Comparison of ENCODE assay signal across 8 mouse cellular contexts in the genomic region with DNA sequence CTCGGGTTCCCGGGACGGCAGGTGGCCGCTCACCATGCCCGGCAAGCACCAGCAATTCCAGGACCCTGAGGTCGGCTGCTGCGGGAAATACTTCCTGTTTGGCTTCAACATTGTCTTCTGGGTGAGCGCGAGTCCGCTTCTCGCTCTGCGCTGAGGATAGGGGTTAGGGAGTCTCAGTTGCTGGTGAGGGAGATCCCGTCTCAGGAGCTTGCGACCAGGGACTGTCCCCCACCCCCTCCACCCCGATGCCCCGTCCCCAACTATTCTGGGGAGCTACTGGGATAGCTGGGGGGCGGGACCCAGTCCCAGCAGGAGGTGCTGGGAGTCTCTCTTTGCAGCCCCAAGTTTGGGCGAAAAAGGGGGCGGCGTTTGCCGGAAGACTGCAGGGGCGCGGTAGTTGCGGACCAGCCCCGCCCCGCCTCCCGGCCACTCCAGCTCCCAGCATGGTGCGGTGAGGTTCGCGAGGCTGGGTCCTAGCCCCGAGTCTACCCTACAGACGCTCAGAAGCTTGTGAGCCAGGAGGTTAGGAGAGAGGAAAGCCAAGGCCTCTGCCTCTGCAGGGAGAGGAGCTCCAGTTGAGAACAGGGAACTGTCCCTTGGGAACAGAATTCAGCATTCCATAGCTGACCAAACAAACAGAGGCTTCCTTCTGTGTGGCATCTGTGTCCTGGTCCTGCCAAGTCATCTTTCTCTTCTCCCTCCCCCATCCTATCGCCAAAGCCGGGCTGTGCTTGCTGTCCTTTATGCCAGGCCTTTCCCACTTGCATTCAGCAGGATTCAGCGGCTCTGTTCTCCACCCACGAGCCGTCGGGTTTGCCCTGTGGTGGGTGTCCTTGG. TPM values are rescaled to one million over a fixed set of nuclear protein-coding genes. Genes with fewer than 3 reads are reported as not detected.
DNase-seq lines count a peak whose midpoint lies in the region; ATAC-seq and TF ChIP-seq lines count a peak whose summit lies in the region.

No protein-coding gene starts in this region.

- CTCF ChIA-PET in Patski (lab: Charles Lee), result interaction anchor here (1.4 kb wide), 1 partner anchor 10 kb away, joined by 5 read pairs; no protein-coding TSS in a partner anchor

- ATAC-seq in Patski, result peak; percentile 56
- peak; percentile 8; the same call in 1 of the 2 replicates for ATAC-seq in liver, postnatal 0 days
- ATAC-seq in neural tube, embryonic 12.5 days (ENCODE audit: low FRiP score, low read depth), result peak; percentile 56

- DNase-seq in Patski (ENCODE audit: low read depth, low spot score), result no peak
- DNase-seq in heart, adult 8-10 months (ENCODE audit: low spot score), result peak; percentile 31
- peak; percentile 45 for DNase-seq in kidney, adult 2 months
- DNase-seq in liver, postnatal 0 days, result peak; percentile 40
- DNase-seq in natural killer cell, adult 2 months (ENCODE audit: low spot score in 2 of 2), result no peak

- no peaks in the 10 kb centered on the region for H3K36me3 ChIP-seq in C2C12 (ENCODE audit: control insufficient read depth, insufficient read depth)
- H3K36me3 ChIP-seq in kidney, adult 2 months (ENCODE audit: control insufficient read depth, insufficient read depth, low read length), result no peaks in the 10 kb centered on the region
- H3K36me3 ChIP-seq in liver, postnatal 0 days (replicated peaks; ENCODE audit: insufficient read depth, low read length), result no peaks in the 10 kb centered on the region
- no peaks in the 10 kb centered on the region for H3K36me3 ChIP-seq in neural tube, embryonic 12.5 days

- H3K4me2 ChIP-seq in liver, postnatal 0 days (ENCODE audit: low read depth, low read length), result peak overlapping the region; percentile 91
- H3K4me2 ChIP-seq in neural tube, embryonic 12.5 days (replicated peaks), result peak overlapping the region; percentile 77

- peak overlapping the region; percentile 83 for H3ac ChIP-seq in C2C12 (ENCODE audit: control insufficient read depth, insufficient read length, low read depth)

- no peak for TF ChIP-seq EP300 in liver, postnatal 0 days (IDR thresholded peaks at IDR 0.05; ENCODE audit: low read depth)

- peak; percentile 31; the same call in 1 of the 2 replicates for TF ChIP-seq POLR2A in cortical plate, adult 2 months (IDR thresholded peaks at IDR 0.05; ENCODE audit: extremely low read depth, insufficient read depth, low read length)
- TF ChIP-seq POLR2A in kidney, adult 2 months (IDR thresholded peaks at IDR 0.05; ENCODE audit: low read depth, low read length), result no peak

- no peak for TF ChIP-seq CTCF in C2C12 (IDR thresholded peaks at IDR 0.05; ENCODE audit: control insufficient read depth, insufficient read depth, insufficient read length)
- TF ChIP-seq CTCF in Patski (IDR thresholded peaks at IDR 0.05), result no peak
- no peak for TF ChIP-seq CTCF in cortical plate, adult 2 months (IDR thresholded peaks at IDR 0.05; ENCODE audit: extremely low read depth, insufficient read depth, low read length)
- TF ChIP-seq CTCF in kidney, adult 2 months (conservative IDR thresholded peaks at IDR 0.05; ENCODE audit: insufficient read depth, insufficient read length, low read depth, low read length), result no peak
- TF ChIP-seq CTCF in liver, postnatal 0 days (IDR thresholded peaks at IDR 0.05; ENCODE audit: low read depth), result no peak

- in situ Hi-C loops in Patski (cut with MboI; ENCODE audit: low pct_unique_long_range_greater_than_20kb), result no loop called here

- no peaks in the 10 kb centered on the region for H3K4me1 ChIP-seq in cortical plate, adult 2 months (ENCODE audit: control insufficient read depth, insufficient read depth, low read length)
- H3K4me1 ChIP-seq in kidney, adult 2 months (ENCODE audit: control insufficient read depth, insufficient read depth, low read length), result peaks cover 5% of the 10 kb centered on the region; the same call in 1 of the 2 replicates
- H3K4me1 ChIP-seq in liver, postnatal 0 days (ENCODE audit: insufficient read depth), result peaks cover 16% of the 10 kb centered on the region
- peaks cover 14% of the 10 kb centered on the region; the same call in 1 of the 2 replicates for H3K4me1 ChIP-seq in neural tube, embryonic 12.5 days

- POLR2A ChIA-PET in Patski (lab: Charles Lee), result no interaction called here

- H3K9ac ChIP-seq in liver, postnatal 0 days (replicated peaks), result peak overlapping the region; percentile 50
- peak overlapping the region; percentile 49 for H3K9ac ChIP-seq in neural tube, embryonic 12.5 days

- H3K4me3 ChIP-seq in C2C12 (ENCODE audit: insufficient read depth, poor library complexity, severe bottlenecking), result peak overlapping the region; percentile 51
- peak overlapping the region; percentile 68 for H3K4me3 ChIP-seq in cortical plate, adult 2 months (ENCODE audit: insufficient read depth, low read length)
- peak overlapping the region; percentile 60 for H3K4me3 ChIP-seq in kidney, adult 2 months (ENCODE audit: insufficient read depth, low read depth, low read length)
- peak overlapping the region; percentile 51 for H3K4me3 ChIP-seq in liver, postnatal 0 days (ENCODE audit: low read depth, low read length)
- peak overlapping the region; percentile 50 for H3K4me3 ChIP-seq in neural tube, embryonic 12.5 days

- H3K9me3 ChIP-seq in liver, postnatal 0 days (ENCODE audit: low read length), result no peaks in the 10 kb centered on the region
- H3K9me3 ChIP-seq in neural tube, embryonic 12.5 days, result no peaks in the 10 kb centered on the region

- WGBS in kidney, adult 2 months, result 2% methylated on average over 38 of the region's 38 CpGs
- WGBS in liver, postnatal 0 days (ENCODE audit: insufficient replicate concordance), result 4% methylated on average over 37 of the region's 38 CpGs
- 2% methylated on average over 38 of the region's 38 CpGs for WGBS in neural tube, embryonic 12.5 days

- H3K27ac ChIP-seq in cortical plate, adult 2 months (ENCODE audit: insufficient read depth, low read length), result peak overlapping the region; percentile 58; the same call in 1 of the 2 replicates
- H3K27ac ChIP-seq in kidney, adult 2 months (ENCODE audit: insufficient read depth, low read depth, low read length), result no peak overlapping the region
- H3K27ac ChIP-seq in liver, postnatal 0 days (ENCODE audit: low read depth), result no peak overlapping the region; the same call in 1 of the 2 replicates
- H3K27ac ChIP-seq in neural tube, embryonic 12.5 days, result no peak overlapping the region

- H3K27me3 ChIP-seq in C2C12 (ENCODE audit: control insufficient read depth, insufficient read depth, insufficient read length), result peaks cover 7% of the 10 kb centered on the region
- H3K27me3 ChIP-seq in Patski, result no peaks in the 10 kb centered on the region
- no peaks in the 10 kb centered on the region for H3K27me3 ChIP-seq in kidney, adult 2 months (replicated peaks; ENCODE audit: control insufficient read depth, insufficient read depth, low read length)
- peaks cover 33% of the 10 kb centered on the region for H3K27me3 ChIP-seq in liver, postnatal 0 days (ENCODE audit: insufficient read depth, low read length)
- peaks cover 12% of the 10 kb centered on the region for H3K27me3 ChIP-seq in neural tube, embryonic 12.5 days (replicated peaks)

- H3K79me3 ChIP-seq in C2C12 (ENCODE audit: low read depth), result no peaks in the 10 kb centered on the region

- H3K79me2 ChIP-seq in C2C12 (ENCODE audit: control insufficient read depth, insufficient read depth), result no peaks in the 10 kb centered on the region

TF ChIP-seq in C2C12, 6 proteins besides CTCF, POLR2A, EP300 and RAD21:
- no peak for TF ChIP-seq USF1 (IDR thresholded peaks at IDR 0.05; ENCODE audit: low read depth)
- TF ChIP-seq MYOD1 (IDR thresholded peaks at IDR 0.05; ENCODE audit: control insufficient read depth, insufficient read length, low read depth), result no peak
- no peak for TF ChIP-seq MAX (IDR thresholded peaks at IDR 0.05)
- TF ChIP-seq MYOG (IDR thresholded peaks at IDR 0.05; ENCODE audit: control insufficient read depth, extremely low read depth, insufficient read length), result no peak
- TF ChIP-seq FOSL1 (IDR thresholded peaks at IDR 0.05; ENCODE audit: insufficient read depth, low read length, poor library complexity, severe bottlenecking), result no peak
- TF ChIP-seq CEBPB (IDR thresholded peaks at IDR 0.05; ENCODE audit: low read depth), result no peak

RNA-seq across cellular contexts. Expression of gene Tspan17, which starts 0.6 kb away (rescaled TPM):
- polyA plus RNA-seq in C2C12 (2012; fragmentation: generic; extraction: Trizol) (26.6 TPM), Patski (2021) (35.3 TPM)
- 75.7 and 78.9 TPM in 2 replicates for polyA plus RNA-seq in cortical plate, adult 2 months (2012; rRNA removed)
- total RNA-seq in heart, adult 8-10 months (2022), result 10 to 100 TPM; 14.0 to 24.3 (median 18.1) TPM
- polyA plus RNA-seq in kidney, adult 2 months (2012; rRNA removed), result 10.0 and 12.6 TPM in 2 replicates
- 2.1 and 2.2 TPM in 2 replicates for polyA plus RNA-seq in liver, postnatal 0 days (2015; fragmentation: Nextera tagmentation; extraction: Ambion mirVana)
- polyA plus RNA-seq in neural tube, embryonic 12.5 days (2016; fragmentation: Nextera tagmentation; extraction: Ambion mirVana), result 53.3 and 59.0 TPM in 2 replicates

RNA-seq across cellular contexts. Expression of gene Eif4e1b, which starts 6.0 kb away (rescaled TPM):
- not detected for polyA plus RNA-seq in C2C12 (2012; fragmentation: generic; extraction: Trizol)
- not detected for polyA plus RNA-seq in Patski (2021)
- not detected in 2 replicates for polyA plus RNA-seq in cortical plate, adult 2 months (2012; rRNA removed)
- total RNA-seq in heart, adult 8-10 months (2022), result not detected
- polyA plus RNA-seq in kidney, adult 2 months (2012; rRNA removed), result not detected in 2 replicates
- not detected in 2 replicates for polyA plus RNA-seq in liver, postnatal 0 days (2015; fragmentation: Nextera tagmentation; extraction: Ambion mirVana)
- polyA plus RNA-seq in neural tube, embryonic 12.5 days (2016; fragmentation: Nextera tagmentation; extraction: Ambion mirVana), result not detected in 2 replicates

RNA-seq across cellular contexts. Expression of gene Sncb, which starts 23.4 kb away (rescaled TPM):
- polyA plus RNA-seq in C2C12 (2012; fragmentation: generic; extraction: Trizol) (not detected), Patski (2021) (not detected)
- polyA plus RNA-seq in cortical plate, adult 2 months (2012; rRNA removed), result 734 and 773 TPM in 2 replicates
- total RNA-seq in heart, adult 8-10 months (2022), result under 1 TPM in 1 of 4 experiments, not detected in 3; 0.46 TPM
- 0.15 and 0.41 TPM in 2 replicates for polyA plus RNA-seq in kidney, adult 2 months (2012; rRNA removed)
- polyA plus RNA-seq in liver, postnatal 0 days (2015; fragmentation: Nextera tagmentation; extraction: Ambion mirVana), result not detected in 2 replicates
- polyA plus RNA-seq in neural tube, embryonic 12.5 days (2016; fragmentation: Nextera tagmentation; extraction: Ambion mirVana), result 3.6 and 4.2 TPM in 2 replicates

RNA-seq across cellular contexts. Expression of gene Gprin1, which starts 40.1 kb away (rescaled TPM):
- 0.20 TPM for polyA plus RNA-seq in C2C12 (2012; fragmentation: generic; extraction: Trizol)
- 0.17 TPM for polyA plus RNA-seq in Patski (2021)
- polyA plus RNA-seq in cortical plate, adult 2 months (2012; rRNA removed), result 57.2 and 62.1 TPM in 2 replicates
- under 1 TPM in 1 of 4 experiments, not detected in 3; 0.16 TPM for total RNA-seq in heart, adult 8-10 months (2022)
- 0.03 and 0.04 TPM in 2 replicates for polyA plus RNA-seq in kidney, adult 2 months (2012; rRNA removed)
- not detected in 2 replicates for polyA plus RNA-seq in liver, postnatal 0 days (2015; fragmentation: Nextera tagmentation; extraction: Ambion mirVana)
- 29.5 and 37.6 TPM in 2 replicates for polyA plus RNA-seq in neural tube, embryonic 12.5 days (2016; fragmentation: Nextera tagmentation; extraction: Ambion mirVana)

Comparison
In these comparisons a context has a peak if more than half of its experiments do, and no peak if none do; other contexts are left out.
1. DNase-seq: peak in heart, adult 8-10 months (single experiment), kidney, adult 2 months (single experiment) and liver, postnatal 0 days (single experiment); none in Patski (single experiment) and natural killer cell, adult 2 months (0 of 2).
2. RNA of gene Sncb, which starts 23.4 kb away (polyA plus RNA-seq): 734 to 773 TPM in cortical plate, adult 2 months; 3.6 to 4.2 TPM in neural tube, embryonic 12.5 days, 0.15 to 0.41 TPM in kidney, adult 2 months, not detected in Patski (single experiment), not detected in C2C12 (single experiment) and not detected in liver, postnatal 0 days; every median in the first group is over 100 times any median in the second.
3. Peak in every context shown above with its lines, with median percentiles within 50 percentile points of each other: H3K4me3 ChIP-seq and ATAC-seq.